Mouse (Mus musculus) megakaryocyte, embryonic 14.5 days (primary cell): ENCODE results near the gene Ctsa.

Source experiments
- FLI1 ChIP-seq: IDR thresholded peaks from 2 replicates; pipeline ENCODE4 v1.6.1; 2012; ENCODE audit warnings: low read length, inconsistent platforms, mixed read lengths
- GATA1 ChIP-seq: IDR thresholded peaks from 3 replicates; pipeline ENCODE4 v1.6.1; 2012; ENCODE audit warnings: mixed read lengths, low read length, inconsistent platforms, borderline replicate concordance

- TF ChIP-seq GATA1 = no peak
- no peak for TF ChIP-seq FLI1
Observed at GRCm38 (mm10) chr2:164879228-164879567, 46.5 kb downstream of the Ctsa start, which contains the start of gene Pcif1.
